Mouse (Mus musculus) cortical plate, adult 2 months (tissue): Measurements from ENCODE around the gene Rgma. TPM values are rescaled to one million over a fixed set of nuclear protein-coding genes. Genes with fewer than 3 reads are reported as not detected.

Experiments used
- H3K27ac ChIP-seq: fragments of 200-500 bp; 2 replicates; pipeline ENCODE4 v1.5.1; 2012; ENCODE audit warnings: low read length, control low read depth, inconsistent platforms; ENCODE audit not compliant: insufficient read depth
- H3K4me1 ChIP-seq: fragments of 200-500 bp; 2 replicates; pipeline ENCODE4 v1.6.1; 2011; ENCODE audit warnings: low read length; ENCODE audit not compliant: control insufficient read depth, insufficient read depth
- H3K4me3 ChIP-seq: fragments of 200-500 bp; 2 replicates; pipeline ENCODE4 v1.5.1; 2011; ENCODE audit warnings: mild to moderate bottlenecking, low read length, control low read depth; ENCODE audit not compliant: insufficient read depth
- CTCF ChIP-seq: fragments of 200-500 bp; IDR thresholded peaks from 2 replicates; pipeline ENCODE4 v1.5.1; 2011; ENCODE audit warnings: mild to moderate bottlenecking, control low read depth, low read length; ENCODE audit not compliant: insufficient read depth; ENCODE audit errors: extremely low read depth
- POLR2A ChIP-seq: fragments of 200-500 bp; IDR thresholded peaks from 2 replicates; pipeline ENCODE4 v1.6.1; 2011; ENCODE audit warnings: mild to moderate bottlenecking, low read length, control low read depth; ENCODE audit not compliant: insufficient read depth; ENCODE audit errors: extremely low read depth
- polyA plus RNA-seq: library from polyadenylated mRNA; depleted of rRNA; stranded (reverse); fragments of >200 nt; gene quantifications from 2 replicates; pipeline ENCODE4 v1.2.3, GENCODE M21; 2012

Gene Rgma
- polyA plus RNA-seq, 1 experiment: 29.4 TPM

GRCm38 (mm10) chr7:73369992-73370391, 5.3 kb upstream of the Rgma start:
- TF ChIP-seq POLR2A (no peak), CTCF (no peak)
- no peaks in the 10 kb centered on the region; the same call in 1 of the 2 replicates for H3K4me1 ChIP-seq

GRCm38 (mm10) chr7:73371587-73372321, 3.6 kb upstream of the Rgma start:
- TF ChIP-seq POLR2A (no peak), CTCF (no peak)
- Histone ChIP-seq H3K27ac (no peak overlapping the region), H3K4me1 (no peaks in the 10 kb centered on the region; the same call in 1 of the 2 replicates), H3K4me3 (peak overlapping the region; percentile 18; the same call in 1 of the 2 replicates)

More at GRCm38 (mm10) chr7:73369992-73370391, 5.3 kb upstream of the Rgma start:
- H3K27ac ChIP-seq: no peak overlapping the region
- H3K4me3 ChIP-seq: no peak overlapping the region

DNA sequence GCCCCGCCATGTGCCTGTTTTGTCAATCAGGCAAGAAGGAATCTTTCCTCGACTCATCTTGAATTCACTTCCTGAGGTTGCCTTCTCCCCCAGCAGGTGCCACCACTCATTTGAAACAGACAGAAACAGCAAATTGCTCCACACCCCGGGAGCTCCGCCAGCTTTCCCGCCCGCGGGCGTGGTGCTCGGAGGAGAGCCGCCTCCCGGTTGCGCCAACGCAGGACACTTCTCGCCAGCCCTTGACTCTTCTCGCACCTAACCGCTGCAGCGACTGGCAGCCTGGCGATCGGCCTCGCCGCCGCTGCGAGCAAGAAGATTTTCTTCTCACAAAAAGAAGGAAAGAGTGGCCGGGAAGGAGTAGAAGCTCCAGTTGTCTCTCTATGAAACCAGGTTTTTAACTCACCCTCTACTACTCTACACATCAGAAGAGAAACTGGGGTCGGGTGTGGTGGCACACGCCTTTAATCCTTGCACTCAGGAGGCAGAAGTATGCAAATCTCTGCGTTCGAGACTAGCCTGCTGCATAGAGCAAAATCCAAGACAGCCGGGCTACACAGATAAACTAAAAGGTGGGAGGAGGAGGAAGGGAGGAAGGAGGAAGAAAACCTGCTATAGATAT, 2.8 kb upstream of the Rgma start:
- H3K27ac ChIP-seq: no peak overlapping the region; the same call in 1 of the 2 replicates
- TF ChIP-seq POLR2A: no peak
- TF ChIP-seq CTCF: no peak
- peak overlapping the region; percentile 18 for H3K4me3 ChIP-seq
- H3K4me1 ChIP-seq: no peaks in the 10 kb centered on the region; the same call in 1 of the 2 replicates

- no peak for TF ChIP-seq CTCF
- no peak for TF ChIP-seq POLR2A
- Histone ChIP-seq H3K27ac (no peak overlapping the region), H3K4me3 (peak overlapping the region; percentile 45), H3K4me1 (no peaks in the 10 kb centered on the region; the same call in 1 of the 2 replicates)
These were observed 582 bp upstream of the Rgma start for GRCm38 (mm10) chr7:73374727-73375126.

GRCm38 (mm10) chr7:73376101-73377001, 1.0 kb downstream of the Rgma start:
- peak overlapping the region; percentile 45 for H3K4me3 ChIP-seq
- no peaks in the 10 kb centered on the region; the same call in 1 of the 2 replicates for H3K4me1 ChIP-seq
- peak overlapping the region; percentile 11 for H3K27ac ChIP-seq
- TF ChIP-seq POLR2A (no peak), CTCF (peak; percentile 64)

DNA sequence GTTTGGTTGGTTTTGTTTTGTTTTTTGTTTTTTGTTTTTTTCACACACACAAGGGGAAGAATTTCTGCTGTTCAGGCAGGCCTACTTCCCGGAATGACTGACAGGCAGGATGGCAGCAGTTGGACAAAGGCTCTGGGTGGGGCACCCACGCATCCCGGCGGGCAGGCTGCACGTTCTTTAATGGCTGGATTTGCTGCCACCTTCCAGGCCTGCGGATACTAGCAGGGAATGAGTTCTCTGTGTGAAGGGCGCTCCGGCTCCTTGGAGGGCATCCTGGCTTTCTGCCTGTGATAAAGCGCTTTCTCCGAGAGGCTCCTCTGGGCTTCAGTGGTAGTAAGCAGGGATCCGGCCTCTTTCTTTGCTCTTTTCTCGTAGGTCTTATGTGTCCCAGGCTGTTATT, 2.0 kb downstream of the Rgma start:
- H3K27ac ChIP-seq: no peak overlapping the region
- peak overlapping the region; percentile 45 for H3K4me3 ChIP-seq
- no peak for TF ChIP-seq POLR2A
- TF ChIP-seq CTCF: no peak
- no peaks in the 10 kb centered on the region; the same call in 1 of the 2 replicates for H3K4me1 ChIP-seq

DNA sequence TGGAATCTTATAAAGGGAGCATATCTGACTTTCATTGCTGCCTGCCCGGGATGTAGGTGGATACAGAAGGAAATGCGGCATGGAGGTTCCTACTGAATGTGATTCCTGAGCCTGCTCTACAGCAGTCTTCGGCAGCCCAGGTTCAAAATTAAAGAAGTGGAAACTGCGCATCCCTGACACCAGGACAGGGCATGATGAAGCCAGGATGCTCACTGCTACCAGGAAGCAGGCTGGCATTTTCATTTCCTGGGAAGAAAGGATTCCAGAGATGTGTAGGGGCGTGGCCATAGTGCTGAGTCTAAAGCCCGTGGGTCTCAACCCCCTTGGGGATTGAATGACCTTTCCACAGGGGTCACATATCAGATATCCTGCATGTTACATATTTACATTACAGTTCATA, 2.7 kb downstream of the Rgma start:
- H3K4me1 ChIP-seq: peaks cover 2% of the 10 kb centered on the region; the same call in 1 of the 2 replicates
- peak overlapping the region; percentile 45; the same call in 1 of the 2 replicates for H3K4me3 ChIP-seq
- no peak overlapping the region for H3K27ac ChIP-seq
- TF ChIP-seq POLR2A (no peak), CTCF (no peak)

GRCm38 (mm10) chr7:73382843-73383242, 7.5 kb downstream of the Rgma start:
- Histone ChIP-seq H3K27ac (no peak overlapping the region), H3K4me1 (peaks cover 2% of the 10 kb centered on the region; the same call in 1 of the 2 replicates), H3K4me3 (no peak overlapping the region)
- no peak for TF ChIP-seq CTCF
- no peak for TF ChIP-seq POLR2A

- no peak for TF ChIP-seq CTCF
- Histone ChIP-seq H3K4me1 (no peaks in the 10 kb centered on the region), H3K4me3 (no peak overlapping the region), H3K27ac (no peak overlapping the region)
These were observed 13.6 kb downstream of the Rgma start for GRCm38 (mm10) chr7:73388866-73389265.
